ENCODE assay signal across 10 mouse cellular contexts in genomic region chr5:107295061-107295816, GRCm38 (mm10). TPM values are rescaled to one million over a fixed set of nuclear protein-coding genes. Genes with fewer than 3 reads are reported as not detected.
A peak's percentile ranks its signal among the peaks of the same experiment; 100 is the strongest.
DNase-seq lines count a peak whose midpoint lies in the region; ATAC-seq and TF ChIP-seq lines count a peak whose summit lies in the region.
"Had no signal": no experiment of that assay in that cellular context is flagged by ENCODE, and none has a peak within 500 bp of the region (broad histone marks: within the 10 kb centered on the region; RNA-seq: fewer than 3 reads in every experiment).

No protein-coding gene starts in this region.

- no peaks in the 10 kb centered on the region for H3K27me3 ChIP-seq in embryonic facial prominence, embryonic 14.5 days (replicated peaks; ENCODE audit: control insufficient read depth, insufficient read depth, low read length)
- H3K27me3 ChIP-seq in embryonic facial prominence, embryonic 10.5 days (replicated peaks; ENCODE audit: low read depth, poor library complexity, severe bottlenecking) = peaks cover 27% of the 10 kb centered on the region
- peaks cover 6% of the 10 kb centered on the region for H3K27me3 ChIP-seq in C2C12 (ENCODE audit: control insufficient read depth, insufficient read depth, insufficient read length)
- H3K27me3 ChIP-seq: heart, embryonic 15.5 days had no signal

- H3K4me2 ChIP-seq in embryonic facial prominence, embryonic 14.5 days (ENCODE audit: low read depth, low read length) = no peak overlapping the region
- H3K4me2 ChIP-seq: heart, embryonic 15.5 days had no signal

- H3ac ChIP-seq in C2C12 (ENCODE audit: control insufficient read depth, insufficient read length, low read depth) = no peak overlapping the region

- no peaks in the 10 kb centered on the region for H3K79me3 ChIP-seq in C2C12 (ENCODE audit: low read depth)

- H3K36me3 ChIP-seq in embryonic facial prominence, embryonic 14.5 days (ENCODE audit: control insufficient read depth, insufficient read depth, low read length) = no peaks in the 10 kb centered on the region
- no peaks in the 10 kb centered on the region for H3K36me3 ChIP-seq in embryonic facial prominence, embryonic 10.5 days (replicated peaks)
- H3K36me3 ChIP-seq in C2C12 (ENCODE audit: control insufficient read depth, insufficient read depth) = no peaks in the 10 kb centered on the region
- H3K36me3 ChIP-seq: heart, embryonic 15.5 days had no signal

- 0 out of 2 replicates have a peak overlapping the region, but pooled peaks have one; percentile 6 for H3K27ac ChIP-seq in embryonic facial prominence, embryonic 14.5 days (replicated peaks; ENCODE audit: low read depth, low read length)
- H3K27ac ChIP-seq in embryonic facial prominence, embryonic 10.5 days (replicated peaks) = no peak overlapping the region
- H3K27ac ChIP-seq: heart, embryonic 15.5 days; liver, embryonic 14.5 days had no signal

- no peak for TF ChIP-seq CTCF in C2C12 (IDR thresholded peaks at IDR 0.05; ENCODE audit: control insufficient read depth, insufficient read depth, insufficient read length)

- H3K4me3 ChIP-seq in embryonic facial prominence, embryonic 14.5 days (ENCODE audit: low read depth, low read length) = no peak overlapping the region
- H3K4me3 ChIP-seq in embryonic facial prominence, embryonic 10.5 days = no peak overlapping the region
- no peak overlapping the region for H3K4me3 ChIP-seq in C2C12 (ENCODE audit: insufficient read depth, poor library complexity, severe bottlenecking)
- H3K4me3 ChIP-seq: heart, embryonic 15.5 days had no signal

- peak; percentile 44; the same call in 1 of the 2 replicates for ATAC-seq in embryonic facial prominence, embryonic 14.5 days (ENCODE audit: low read depth)

- DNase-seq in embryonic facial prominence, embryonic 14.5 days (ENCODE audit: low spot score) = peak; percentile 77
- no peak for DNase-seq in embryonic facial prominence, embryonic 10.5 days (ENCODE audit: low spot score)
- DNase-seq in brain, adult 2 months (ENCODE audit: low read depth, low spot score) = peak; percentile 72
- peak; percentile 53 for DNase-seq in lung, postnatal 14 days
- no peak for DNase-seq in retina, postnatal 1 day
- DNase-seq in gastrocnemius, postnatal 36 days = no peak
- DNase-seq in c-Kit-positive CD71-positive TER-119-positive erythroid progenitor cells, embryonic 14.5 days (ENCODE audit: low spot score) = no peak

- intact Hi-C loops in gastrocnemius, postnatal 36 days (cut with DNase I) = no loop called here

- H3K4me1 ChIP-seq in embryonic facial prominence, embryonic 14.5 days (ENCODE audit: control insufficient read depth, insufficient read depth, low read length) = peaks cover 17% of the 10 kb centered on the region
- peaks cover 12% of the 10 kb centered on the region for H3K4me1 ChIP-seq in embryonic facial prominence, embryonic 10.5 days

- no peak overlapping the region for H3K9ac ChIP-seq in embryonic facial prominence, embryonic 14.5 days (ENCODE audit: low read depth, low read length)
- H3K9ac ChIP-seq: heart, embryonic 15.5 days; liver, embryonic 14.5 days had no signal

- WGBS in embryonic facial prominence, embryonic 14.5 days = 59% methylated on average over 8 of the region's 8 CpGs
- WGBS in embryonic facial prominence, embryonic 10.5 days = 82% methylated on average over 8 of the region's 8 CpGs

- no peaks in the 10 kb centered on the region for H3K79me2 ChIP-seq in C2C12 (ENCODE audit: control insufficient read depth, insufficient read depth)

- H3K9me3 ChIP-seq in embryonic facial prominence, embryonic 14.5 days (ENCODE audit: control insufficient read depth, low read length) = no peaks in the 10 kb centered on the region
- no peaks in the 10 kb centered on the region for H3K9me3 ChIP-seq in embryonic facial prominence, embryonic 10.5 days
- H3K9me3 ChIP-seq: heart, embryonic 15.5 days had no signal

TF ChIP-seq in C2C12, 6 proteins besides CTCF, POLR2A, EP300 and RAD21:
- peak; percentile 7 for TF ChIP-seq CEBPB (IDR thresholded peaks at IDR 0.05; ENCODE audit: low read depth)
- TF ChIP-seq USF1 (IDR thresholded peaks at IDR 0.05; ENCODE audit: low read depth) = no peak
- TF ChIP-seq FOSL1 (IDR thresholded peaks at IDR 0.05; ENCODE audit: insufficient read depth, low read length, poor library complexity, severe bottlenecking) = no peak

RNA-seq across cellular contexts. Expression of gene Tgfbr3, which starts 5.8 kb away (rescaled TPM):
- 35.6 and 36.5 TPM in 2 replicates for polyA plus RNA-seq in embryonic facial prominence, embryonic 14.5 days (2014; fragmentation: Nextera tagmentation; extraction: Ambion mirVana)
- polyA plus RNA-seq in embryonic facial prominence, embryonic 10.5 days (2016; fragmentation: Nextera tagmentation; extraction: Ambion mirVana) = 9.4 and 9.8 TPM in 2 replicates
- polyA plus RNA-seq in C2C12 (2012; fragmentation: generic; extraction: Trizol) = 0.20 TPM
- 10 to 100 TPM; 17.1 to 18.3 TPM for total RNA-seq in gastrocnemius, postnatal 36 days (2021)

RNA-seq across cellular contexts. Expression of gene Brdt, which starts 35.7 kb away (rescaled TPM):
- 4.2 and 5.0 TPM in 2 replicates for polyA plus RNA-seq in embryonic facial prominence, embryonic 14.5 days (2014; fragmentation: Nextera tagmentation; extraction: Ambion mirVana)
- polyA plus RNA-seq in embryonic facial prominence, embryonic 10.5 days (2016; fragmentation: Nextera tagmentation; extraction: Ambion mirVana) = 1.3 and 1.6 TPM in 2 replicates
- 0.09 TPM for polyA plus RNA-seq in C2C12 (2012; fragmentation: generic; extraction: Trizol)
- 1 to 10 TPM; 1.9 to 2.3 TPM for total RNA-seq in gastrocnemius, postnatal 36 days (2021)

Comparison
In these comparisons a context has a peak if more than half of its experiments do, and no peak if none do; other contexts are left out.
1. DNase-seq: peak in embryonic facial prominence, embryonic 14.5 days (single experiment), brain, adult 2 months (single experiment) and lung, postnatal 14 days (single experiment); none in embryonic facial prominence, embryonic 10.5 days (single experiment), retina, postnatal 1 day (single experiment), gastrocnemius, postnatal 36 days (0 of 2) and c-Kit-positive CD71-positive TER-119-positive erythroid progenitor cells, embryonic 14.5 days (single experiment).